Mouse (Mus musculus) bone marrow, adult 2 months (tissue): ENCODE results near the gene 2310061N02Rik. TPM values are rescaled to one million over a fixed set of nuclear protein-coding genes. Genes with fewer than 3 reads are reported as not detected.
"Not testable (repeated sequence)": the region's sequence is repeated elsewhere in the genome, so short reads cannot be mapped to it uniquely, and the experiment has no call there.

ENCODE experiments used
- H3K27ac ChIP-seq: fragments of 200-500 bp; 2 replicates; pipeline ENCODE4 v1.5.1; 2012; ENCODE audit warnings: low read depth, mild to moderate bottlenecking, control low read depth, inconsistent platforms, low read length; ENCODE audit not compliant: control insufficient read depth, poor library complexity, insufficient read depth
- H3K4me1 ChIP-seq: fragments of 200-500 bp; 2 replicates; pipeline ENCODE4 v1.6.1; 2011; ENCODE audit warnings: low read length; ENCODE audit not compliant: control insufficient read depth, insufficient read depth
- H3K4me3 ChIP-seq: fragments of 200-500 bp; replicated peaks from 2 replicates; pipeline ENCODE3; 2011; ENCODE audit warnings: mild to moderate bottlenecking, low read depth, low read length, control low read depth; ENCODE audit not compliant: control insufficient read depth
- CTCF ChIP-seq: fragments of 200-500 bp; IDR thresholded peaks from 2 replicates; pipeline ENCODE4 v1.5.1; 2011; ENCODE audit warnings: low read length, control low read depth; ENCODE audit not compliant: control insufficient read depth, insufficient read depth
- POLR2A ChIP-seq: fragments of 200-500 bp; IDR thresholded peaks from 2 replicates; pipeline ENCODE4 v1.6.1; 2011; ENCODE audit warnings: low read depth, mild to moderate bottlenecking, control low read depth, low read length, borderline replicate concordance; ENCODE audit not compliant: control insufficient read depth
- whole genome bisulfite sequencing: fragments of 180-500 bp; shearing (Covaris S2); methylation state at CpG from one replicate; pipeline ENCODE4 v1.1.7; 2018; 5-methylcytosine and 5-hydroxymethylcytosine counted together
- polyA plus RNA-seq: library from polyadenylated mRNA; stranded (reverse); fragments of >200 nt; gene quantifications from 2 replicates; pipeline ENCODE4 v1.2.4, GENCODE M21; 2011; ENCODE audit warnings: low replicate concordance; ENCODE audit not compliant: missing spikeins, insufficient read depth, insufficient read length

Gene 2310061N02Rik
- not detected in 2 replicates for polyA plus RNA-seq

- TF ChIP-seq POLR2A = no peak
- TF ChIP-seq CTCF = no peak
- WGBS = 76% methylated on average over 10 of the region's 10 CpGs
- H3K4me1 ChIP-seq = no peaks in the 10 kb centered on the region
- no peak within 1 kb of the TSS for H3K4me3 ChIP-seq
- H3K27ac ChIP-seq = no peak within 1 kb of the TSS
Observed at GRCm38 (mm10) chr16:88707496-88708012, at the start of gene 2310061N02Rik. Gene 2310061N02Rik, minus strand, starts transcription at chr16:88707962.

GRCm38 (mm10) chr16:88751535-88751934, 43.8 kb upstream of the 2310061N02Rik start, which contains the start of gene Krtap13:
Gene Krtap13, minus strand, starts transcription at chr16:88751635.
- H3K4me3 ChIP-seq, H3K27ac ChIP-seq, H3K4me1 ChIP-seq: not testable (repeated sequence)
- WGBS = 86% methylated on average over 3 of the region's 3 CpGs

GRCm38 (mm10) chr16:88747943-88748342, 40.2 kb upstream of the 2310061N02Rik start:
- no peaks in the 10 kb centered on the region for H3K4me1 ChIP-seq
- WGBS = 50% methylated on average over 4 of the region's 4 CpGs
- no peak for TF ChIP-seq POLR2A
- no peak for TF ChIP-seq CTCF
- no peak overlapping the region for H3K4me3 ChIP-seq
- H3K27ac ChIP-seq = no peak overlapping the region

GRCm38 (mm10) chr16:88744750-88745340, 37.1 kb upstream of the 2310061N02Rik start:
- no peak overlapping the region for H3K4me3 ChIP-seq
- WGBS = 55% methylated on average over 4 of the region's 4 CpGs
- TF ChIP-seq CTCF (no peak), POLR2A (no peak)

GRCm38 (mm10) chr16:88735391-88735790, 27.6 kb upstream of the 2310061N02Rik start:
- Histone ChIP-seq H3K4me1 (no peaks in the 10 kb centered on the region), H3K27ac (no peak overlapping the region), H3K4me3 (no peak overlapping the region)
- TF ChIP-seq POLR2A (no peak), CTCF (no peak)
- WGBS = 39% methylated on average over 2 of the region's 2 CpGs

More at GRCm38 (mm10) chr16:88744750-88745340, 37.1 kb upstream of the 2310061N02Rik start:
- Histone ChIP-seq H3K27ac (no peak overlapping the region), H3K4me1 (no peaks in the 10 kb centered on the region)

- no peak for TF ChIP-seq POLR2A
- TF ChIP-seq CTCF = no peak
- Histone ChIP-seq H3K4me1 (no peaks in the 10 kb centered on the region), H3K27ac (no peak within 1 kb of the TSS), H3K4me3 (no peak within 1 kb of the TSS)
- WGBS = 71% methylated on average over 4 of the region's 4 CpGs
Observed at GRCm38 (mm10) chr16:88728812-88729275, 21.1 kb upstream of the 2310061N02Rik start, which contains the start of gene Krtap13-1. Gene Krtap13-1, plus strand, starts transcription at chr16:88728862.

GRCm38 (mm10) chr16:88720031-88720430, 12.3 kb upstream of the 2310061N02Rik start:
- no peak for TF ChIP-seq POLR2A
- no peak for TF ChIP-seq CTCF
- Histone ChIP-seq H3K4me3 (no peak overlapping the region), H3K4me1 (no peaks in the 10 kb centered on the region), H3K27ac (no peak overlapping the region)
- 65% methylated on average over 1 of the region's 1 CpGs for WGBS

GRCm38 (mm10) chr16:88716549-88716948, 8.8 kb upstream of the 2310061N02Rik start:
- Histone ChIP-seq H3K27ac (no peak overlapping the region), H3K4me1 (no peaks in the 10 kb centered on the region), H3K4me3 (no peak overlapping the region)
- TF ChIP-seq POLR2A (no peak), CTCF (no peak)

GRCm38 (mm10) chr16:88711245-88711644, 3.5 kb upstream of the 2310061N02Rik start:
- H3K4me1 ChIP-seq = no peaks in the 10 kb centered on the region
- no peak overlapping the region for H3K27ac ChIP-seq
- WGBS = 77% methylated on average over 6 of the region's 6 CpGs
- no peak overlapping the region for H3K4me3 ChIP-seq
- TF ChIP-seq CTCF (no peak), POLR2A (no peak)
